Mouse (Mus musculus): ENCODE data around the gene Rps29. TPM values are rescaled to one million over a fixed set of nuclear protein-coding genes. Genes with fewer than 3 reads are reported as not detected.

The Rps29 gene
- polyA plus RNA-seq, 1 experiment from 2014 or later, result 1,735 TPM

DNA sequence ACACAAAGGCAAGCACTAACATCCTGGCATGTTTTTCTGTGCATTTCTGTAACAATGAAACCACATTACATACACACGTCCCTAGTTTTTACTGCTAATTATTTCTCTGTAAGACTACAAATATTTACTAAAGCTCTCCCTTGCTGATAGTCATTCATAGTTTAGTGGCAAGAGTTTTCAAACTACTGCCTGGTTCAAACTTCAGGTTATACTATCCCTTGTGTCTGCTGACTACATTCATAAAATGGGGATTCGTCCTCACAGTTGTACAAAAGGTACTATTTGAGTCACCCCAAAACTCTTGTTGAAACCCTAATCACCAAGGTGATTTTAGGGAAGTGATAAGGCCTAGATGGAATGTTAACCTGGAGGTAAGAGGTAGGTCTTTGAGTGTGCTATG is 3.1 kb downstream of the Rps29 start:
- WGBS, result 83% methylated on average over 2 of the region's 2 CpGs
- Histone ChIP-seq H3K4me2 (no peak overlapping the region), H3K36me3 (peaks cover 19% of the 10 kb centered on the region), H3K9me3 (no peaks in the 10 kb centered on the region), H3K4me1 (replicated peaks) (peaks cover 6% of the 10 kb centered on the region; the same call in 1 of the 2 replicates), H3K9ac (replicated peaks) (no peak overlapping the region), H3K27ac (no peak overlapping the region), H3K27me3 (no peaks in the 10 kb centered on the region), H3K4me3 (replicated peaks) (no peak overlapping the region)
- ATAC-seq (ENCODE audit: insufficient number of reproducible peaks, insufficient read depth, low FRiP score, low TSS enrichment, low read depth), result no peak

DNA sequence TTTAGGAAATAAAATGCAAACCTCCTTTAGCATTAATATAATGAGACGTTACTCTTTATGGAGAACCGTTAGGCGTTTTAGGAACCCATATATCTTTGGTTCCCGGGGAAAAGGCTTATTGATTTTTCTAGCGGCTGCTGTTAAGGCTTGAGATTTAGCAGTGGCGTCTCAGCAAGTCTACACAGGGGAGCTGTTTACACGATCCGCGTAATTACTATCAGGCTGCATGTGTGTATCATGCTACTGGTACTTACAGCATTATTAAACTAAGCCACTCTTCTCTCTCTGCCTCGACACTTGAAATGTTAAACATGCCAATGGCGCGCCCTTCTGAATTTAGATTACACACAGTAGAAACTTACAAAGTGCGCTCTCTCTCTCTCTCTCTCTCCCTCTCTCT is 8.9 kb downstream of the Rps29 start:
- H3K36me3 ChIP-seq, result no peaks in the 10 kb centered on the region
- H3K4me2 ChIP-seq, result no peak overlapping the region
- no peaks in the 10 kb centered on the region for H3K27me3 ChIP-seq
- no peak overlapping the region for H3K27ac ChIP-seq
- H3K4me1 ChIP-seq (replicated peaks), result no peaks in the 10 kb centered on the region
- H3K4me3 ChIP-seq (replicated peaks), result no peak overlapping the region
- no peak overlapping the region for H3K9ac ChIP-seq (replicated peaks)
- H3K9me3 ChIP-seq, result no peaks in the 10 kb centered on the region
- no peak for ATAC-seq (ENCODE audit: insufficient number of reproducible peaks, insufficient read depth, low FRiP score, low TSS enrichment, low read depth)
- 64% methylated on average over 13 of the region's 13 CpGs for WGBS

DNA sequence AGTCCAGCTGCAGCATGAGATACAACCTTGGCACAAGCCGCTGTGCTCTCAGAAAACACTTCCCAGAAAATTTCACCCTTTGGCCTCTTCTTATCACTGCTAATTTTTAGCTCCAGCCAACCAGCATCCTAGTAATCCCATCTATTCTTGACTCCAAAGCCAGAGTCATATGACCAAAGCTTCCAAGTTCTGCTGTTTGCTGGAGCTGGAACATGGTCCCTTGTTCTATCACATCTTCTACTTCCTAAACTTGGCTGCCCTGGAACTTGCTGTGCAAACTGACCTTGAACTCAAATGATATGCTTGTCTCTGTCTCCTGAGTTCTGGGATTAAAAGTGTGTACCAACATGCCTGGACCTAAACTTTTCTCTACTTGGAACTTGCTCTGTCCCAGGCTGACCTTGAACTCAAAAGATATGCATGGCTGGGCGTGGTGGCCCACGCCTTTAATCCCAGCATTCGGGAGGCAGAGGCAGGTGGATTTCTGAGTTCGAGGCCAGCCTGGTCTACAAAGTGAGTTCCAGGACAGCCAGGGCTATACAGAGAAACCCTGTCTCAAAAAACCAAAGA is 11.7 kb downstream of the Rps29 start:
- no peak for ATAC-seq (ENCODE audit: insufficient number of reproducible peaks, insufficient read depth, low FRiP score, low TSS enrichment, low read depth)
- Histone ChIP-seq H3K4me2 (no peak overlapping the region), H3K36me3 (no peaks in the 10 kb centered on the region), H3K4me3 (replicated peaks) (no peak overlapping the region), H3K9ac (replicated peaks) (no peak overlapping the region), H3K4me1 (replicated peaks) (no peaks in the 10 kb centered on the region), H3K9me3 (no peaks in the 10 kb centered on the region), H3K27ac (no peak overlapping the region), H3K27me3 (no peaks in the 10 kb centered on the region)
- WGBS, result 90% methylated on average over 5 of the region's 5 CpGs

DNA sequence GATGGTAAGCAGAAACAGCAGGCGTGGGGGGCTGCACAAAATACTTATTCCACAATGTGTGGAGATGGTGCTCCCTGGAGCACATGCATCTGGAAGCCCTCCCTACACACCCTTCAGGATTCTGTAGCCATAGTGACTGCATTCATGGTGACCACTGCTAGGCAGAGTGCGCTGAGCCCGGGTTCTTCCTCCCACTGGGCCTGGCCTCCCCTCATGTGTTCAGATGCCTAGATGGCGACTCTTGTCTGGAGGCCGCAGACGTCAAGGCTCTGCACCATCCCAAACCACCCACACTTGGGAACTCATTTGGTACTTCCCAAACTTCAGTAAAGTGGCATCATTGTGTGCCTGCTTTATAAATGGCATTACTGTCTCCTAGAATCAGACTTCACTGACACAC is 15.5 kb downstream of the Rps29 start:
- 80% methylated on average over 6 of the region's 6 CpGs for WGBS
- no peaks in the 10 kb centered on the region for H3K27me3 ChIP-seq
- no peaks in the 10 kb centered on the region for H3K4me1 ChIP-seq (replicated peaks)
- H3K36me3 ChIP-seq, result no peaks in the 10 kb centered on the region
- ATAC-seq (ENCODE audit: insufficient number of reproducible peaks, insufficient read depth, low FRiP score, low TSS enrichment, low read depth), result no peak
- no peak overlapping the region for H3K4me3 ChIP-seq (replicated peaks)
- no peaks in the 10 kb centered on the region for H3K9me3 ChIP-seq
- no peak overlapping the region for H3K9ac ChIP-seq (replicated peaks)
- no peak overlapping the region for H3K4me2 ChIP-seq
- H3K27ac ChIP-seq, result no peak overlapping the region

DNA sequence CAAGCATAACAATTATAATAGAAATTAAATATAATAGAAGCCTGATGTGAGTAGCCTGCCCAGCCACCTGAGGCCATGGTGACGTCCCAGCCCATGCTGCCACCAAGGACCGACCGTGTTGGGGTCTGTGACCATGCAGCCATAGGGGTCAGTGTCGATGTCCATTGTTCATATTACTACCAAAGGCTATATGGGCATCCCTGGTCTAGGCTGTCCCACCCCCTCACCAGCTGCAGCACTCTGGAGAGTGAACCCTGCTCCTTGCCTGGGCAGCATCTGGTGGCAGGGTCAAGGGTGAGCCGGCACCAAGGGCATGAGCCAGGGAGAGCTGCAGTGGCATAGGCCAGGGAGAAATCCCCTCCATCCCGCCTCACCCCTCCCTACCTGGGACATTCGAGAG is 19.1 kb downstream of the Rps29 start:
- Histone ChIP-seq H3K9ac (replicated peaks) (no peak overlapping the region), H3K27ac (no peak overlapping the region), H3K36me3 (no peaks in the 10 kb centered on the region), H3K27me3 (no peaks in the 10 kb centered on the region), H3K4me3 (replicated peaks) (no peak overlapping the region), H3K4me2 (no peak overlapping the region), H3K4me1 (replicated peaks) (no peaks in the 10 kb centered on the region), H3K9me3 (no peaks in the 10 kb centered on the region)
- ATAC-seq (ENCODE audit: insufficient number of reproducible peaks, insufficient read depth, low FRiP score, low TSS enrichment, low read depth), result peak; percentile 59; the same call in 1 of the 2 replicates
- WGBS, result 84% methylated on average over 7 of the region's 7 CpGs

DNA sequence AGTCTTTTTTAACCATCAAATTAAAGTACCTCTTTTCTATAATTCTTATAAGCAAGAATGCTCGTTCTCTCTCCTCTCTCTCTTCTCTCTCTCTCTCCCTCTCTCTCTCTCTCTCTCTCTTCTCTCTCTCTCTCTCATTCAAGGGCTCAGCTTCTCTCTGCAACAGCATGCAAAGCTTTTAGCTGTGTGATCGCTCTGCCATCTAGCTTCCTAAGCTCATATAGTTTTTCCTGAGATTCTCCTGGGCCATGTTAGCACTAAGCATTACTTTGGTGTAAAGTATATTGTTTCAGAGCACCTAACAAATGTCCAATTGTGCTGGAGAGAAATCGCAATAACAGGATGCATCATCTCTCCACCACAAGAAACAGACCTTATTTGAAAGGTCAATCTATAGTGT is 19.8 kb downstream of the Rps29 start:
- no peak for ATAC-seq (ENCODE audit: insufficient number of reproducible peaks, insufficient read depth, low FRiP score, low TSS enrichment, low read depth)
- WGBS, result 89% methylated on average over 3 of the region's 3 CpGs
- H3K4me3 ChIP-seq (replicated peaks), result no peak overlapping the region
- no peak overlapping the region for H3K9ac ChIP-seq (replicated peaks)
- H3K27ac ChIP-seq, result no peak overlapping the region
- no peaks in the 10 kb centered on the region for H3K4me1 ChIP-seq (replicated peaks)
- no peaks in the 10 kb centered on the region for H3K36me3 ChIP-seq
- no peak overlapping the region for H3K4me2 ChIP-seq
- H3K27me3 ChIP-seq, result no peaks in the 10 kb centered on the region
- H3K9me3 ChIP-seq, result no peaks in the 10 kb centered on the region

DNA sequence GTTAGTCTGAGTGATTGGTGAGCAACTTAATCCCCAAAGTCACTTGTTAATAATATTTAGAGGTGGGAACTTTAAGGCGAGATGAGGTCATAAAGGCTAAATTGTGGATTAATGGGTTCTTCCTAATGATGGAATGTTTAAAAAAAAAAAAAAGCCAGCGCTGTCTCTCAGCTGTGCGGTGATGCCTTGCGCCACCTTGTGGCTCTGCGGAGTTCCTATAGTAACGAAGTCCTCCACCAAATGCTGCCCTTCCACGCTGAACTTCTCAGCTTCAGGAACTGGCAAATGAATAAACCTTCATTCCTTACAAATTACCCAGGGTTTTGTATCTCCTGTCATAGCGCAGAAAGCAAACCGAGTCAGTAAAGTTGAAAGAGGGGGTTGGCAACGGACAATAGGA is 27.0 kb downstream of the Rps29 start:
- H3K27ac ChIP-seq, result no peak overlapping the region
- H3K27me3 ChIP-seq, result no peaks in the 10 kb centered on the region
- 7% methylated on average over 10 of the region's 10 CpGs for WGBS
- no peak overlapping the region for H3K4me3 ChIP-seq (replicated peaks)
- no peak for ATAC-seq (ENCODE audit: insufficient number of reproducible peaks, insufficient read depth, low FRiP score, low TSS enrichment, low read depth)
- no peaks in the 10 kb centered on the region for H3K36me3 ChIP-seq
- no peak overlapping the region for H3K9ac ChIP-seq (replicated peaks)
- H3K4me1 ChIP-seq (replicated peaks), result 0 out of 2 replicates have a peak, but pooled peaks cover 8% of the 10 kb centered on the region
- no peak overlapping the region for H3K4me2 ChIP-seq
- no peaks in the 10 kb centered on the region for H3K9me3 ChIP-seq

DNA sequence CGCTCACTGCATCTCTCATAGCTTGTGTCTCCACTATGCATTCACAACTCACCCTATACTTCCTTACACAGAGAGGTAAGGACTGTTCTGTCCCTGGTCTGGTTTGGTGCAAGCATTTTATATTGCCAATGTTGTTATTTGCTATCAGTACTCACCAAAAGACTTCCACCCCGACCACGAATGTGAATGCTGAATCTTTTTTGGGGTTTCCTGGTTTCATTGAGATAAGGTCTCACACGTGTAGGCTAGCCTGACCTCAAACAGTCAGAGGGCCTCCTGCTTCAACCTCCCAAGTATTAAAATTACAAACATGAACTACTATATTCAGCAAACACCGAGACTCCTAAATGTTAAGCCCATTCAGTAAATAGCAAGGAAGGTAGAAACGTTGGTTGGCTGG is 27.7 kb downstream of the Rps29 start:
- Histone ChIP-seq H3K4me1 (replicated peaks) (0 out of 2 replicates have a peak, but pooled peaks cover 8% of the 10 kb centered on the region), H3K9ac (replicated peaks) (no peak overlapping the region), H3K9me3 (0 out of 2 replicates have a peak, but pooled peaks cover 2% of the 10 kb centered on the region), H3K4me2 (no peak overlapping the region), H3K27me3 (no peaks in the 10 kb centered on the region), H3K27ac (no peak overlapping the region), H3K36me3 (no peaks in the 10 kb centered on the region), H3K4me3 (replicated peaks) (no peak overlapping the region)
- ATAC-seq (ENCODE audit: insufficient number of reproducible peaks, insufficient read depth, low FRiP score, low TSS enrichment, low read depth), result no peak
- 85% methylated on average over 6 of the region's 6 CpGs for WGBS

DNA sequence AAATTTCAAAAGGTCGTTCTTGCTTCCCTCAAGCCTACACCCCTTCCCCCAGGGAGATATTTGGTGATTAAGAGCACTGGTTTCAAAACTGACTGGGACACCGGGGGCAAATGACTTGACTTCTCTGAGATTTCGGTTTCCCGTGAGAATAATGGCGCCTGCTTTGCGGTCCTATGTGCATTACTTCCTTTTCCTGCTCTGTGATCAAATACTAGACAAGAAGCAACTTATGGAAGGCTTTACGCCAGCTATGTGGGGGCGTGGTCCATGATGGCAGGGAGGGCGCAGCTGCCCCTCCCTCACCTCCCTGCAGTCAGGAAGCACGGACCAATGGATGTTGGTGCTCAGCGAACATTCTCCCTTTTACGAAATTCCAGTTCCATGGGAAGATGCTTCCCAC is 28.5 kb downstream of the Rps29 start:
- no peaks in the 10 kb centered on the region for H3K36me3 ChIP-seq
- no peak for ATAC-seq (ENCODE audit: insufficient number of reproducible peaks, insufficient read depth, low FRiP score, low TSS enrichment, low read depth)
- no peak overlapping the region for H3K27ac ChIP-seq
- 71% methylated on average over 12 of the region's 12 CpGs for WGBS
- 0 out of 2 replicates have a peak, but pooled peaks cover 8% of the 10 kb centered on the region for H3K4me1 ChIP-seq (replicated peaks)
- H3K27me3 ChIP-seq, result no peaks in the 10 kb centered on the region
- no peak overlapping the region for H3K9ac ChIP-seq (replicated peaks)
- H3K9me3 ChIP-seq, result 0 out of 2 replicates have a peak, but pooled peaks cover 2% of the 10 kb centered on the region
- H3K4me2 ChIP-seq, result peak overlapping the region; percentile 37
- H3K4me3 ChIP-seq (replicated peaks), result 0 out of 2 replicates have a peak overlapping the region, but pooled peaks have one; percentile 15

DNA sequence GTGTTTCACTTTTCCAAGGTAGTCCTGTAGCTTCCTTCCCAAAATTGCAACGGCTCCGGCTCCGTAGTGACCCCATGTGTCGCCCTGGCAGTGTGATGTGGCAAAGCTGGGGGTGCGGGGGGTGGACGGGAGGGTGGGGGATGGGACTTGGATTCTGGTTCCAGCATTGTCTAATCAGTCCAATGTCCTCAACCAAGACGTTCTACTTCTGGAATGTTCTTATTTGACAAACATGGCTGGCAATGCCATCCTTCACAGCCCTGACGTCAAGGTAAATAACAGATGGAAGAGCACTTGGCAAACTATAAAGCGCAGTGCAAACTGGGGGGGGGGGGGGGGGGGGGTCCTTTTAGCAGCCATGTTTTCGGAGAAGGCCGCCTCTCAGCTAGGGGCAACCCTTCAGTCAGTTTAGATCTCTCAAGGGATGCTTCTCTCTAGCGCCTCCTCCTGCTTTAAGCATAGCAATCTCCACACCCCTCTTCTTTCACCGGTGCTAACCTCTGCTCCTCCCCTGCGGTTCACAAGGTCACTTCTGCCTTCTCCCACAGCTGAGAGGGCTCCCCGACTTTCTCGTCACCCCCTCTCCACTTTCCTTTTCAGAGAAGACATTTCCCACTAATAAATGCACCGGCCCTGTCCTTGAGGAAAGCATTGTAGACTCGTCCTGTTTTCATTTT is 29.2 kb downstream of the Rps29 start:
- Histone ChIP-seq H3K9me3 (0 out of 2 replicates have a peak, but pooled peaks cover 2% of the 10 kb centered on the region), H3K36me3 (no peaks in the 10 kb centered on the region), H3K27ac (no peak overlapping the region), H3K9ac (replicated peaks) (no peak overlapping the region), H3K4me3 (replicated peaks) (0 out of 2 replicates have a peak overlapping the region, but pooled peaks have one; percentile 15), H3K27me3 (no peaks in the 10 kb centered on the region), H3K4me2 (peak overlapping the region; percentile 37), H3K4me1 (replicated peaks) (0 out of 2 replicates have a peak, but pooled peaks cover 8% of the 10 kb centered on the region)
- WGBS, result 44% methylated on average over 16 of the region's 18 CpGs
- ATAC-seq (ENCODE audit: insufficient number of reproducible peaks, insufficient read depth, low FRiP score, low TSS enrichment, low read depth), result no peak

DNA sequence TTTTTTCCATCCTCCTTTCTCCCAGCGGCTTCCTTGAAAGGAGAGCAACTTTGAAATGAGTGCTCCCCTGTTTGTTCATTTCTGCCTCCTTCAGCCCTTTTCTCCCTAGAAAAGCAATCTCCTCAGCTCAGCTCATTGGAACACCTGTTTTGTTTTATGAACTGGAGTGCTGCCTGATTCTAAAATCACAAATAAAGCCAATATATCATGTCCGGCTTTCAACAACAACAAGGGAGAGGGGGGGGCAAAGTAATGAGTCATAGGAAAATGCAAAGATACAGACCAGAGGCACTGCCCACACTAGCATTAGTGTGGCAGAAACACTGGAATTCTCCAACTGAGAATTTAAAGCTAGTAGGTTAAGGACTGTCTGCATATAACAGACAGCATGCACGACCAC is 31.4 kb downstream of the Rps29 start:
- no peak overlapping the region for H3K4me3 ChIP-seq (replicated peaks)
- no peak overlapping the region for H3K9ac ChIP-seq (replicated peaks)
- H3K4me1 ChIP-seq (replicated peaks), result 0 out of 2 replicates have a peak, but pooled peaks cover 8% of the 10 kb centered on the region
- no peak overlapping the region for H3K4me2 ChIP-seq
- H3K27ac ChIP-seq, result no peak overlapping the region
- no peak for ATAC-seq (ENCODE audit: insufficient number of reproducible peaks, insufficient read depth, low FRiP score, low TSS enrichment, low read depth)
- H3K9me3 ChIP-seq, result 0 out of 2 replicates have a peak, but pooled peaks cover 2% of the 10 kb centered on the region
- no peaks in the 10 kb centered on the region for H3K36me3 ChIP-seq
- 72% methylated on average over 3 of the region's 3 CpGs for WGBS
- no peaks in the 10 kb centered on the region for H3K27me3 ChIP-seq
